Mouse (Mus musculus) embryonic facial prominence, embryonic 10.5 days (tissue): ENCODE measurements around the gene Tsnax. TPM values are rescaled to one million over a fixed set of nuclear protein-coding genes. Genes with fewer than 3 reads are reported as not detected.

Experiments used
- DNase-seq: peaks from one replicate; pipeline ENCODE4 v3.0.0-alpha.2; 2017; ENCODE audit warnings: low spot score
- H3K27ac ChIP-seq: fragments of 300-500 bp; sonication (generic); replicated peaks from 2 replicates; pipeline ENCODE4 v1.5.1; 2016; ENCODE audit warnings: mild to moderate bottlenecking
- H3K27me3 ChIP-seq: fragments of 300-500 bp; sonication (generic); replicated peaks from 2 replicates; pipeline ENCODE4 v1.6.1; 2016; ENCODE audit warnings: low read depth, mild to moderate bottlenecking; ENCODE audit not compliant: poor library complexity, severe bottlenecking
- H3K36me3 ChIP-seq: fragments of 300-500 bp; sonication (generic); replicated peaks from 2 replicates; pipeline ENCODE4 v1.6.1; 2016; ENCODE audit warnings: mild to moderate bottlenecking, moderate library complexity
- H3K4me1 ChIP-seq: fragments of 300-500 bp; sonication (generic); 2 replicates; pipeline ENCODE4 v1.6.1; 2016
- H3K4me3 ChIP-seq: fragments of 300-500 bp; sonication (generic); 2 replicates; pipeline ENCODE4 v1.5.1; 2016; ENCODE audit warnings: mild to moderate bottlenecking, moderate library complexity
- H3K9me3 ChIP-seq: fragments of 300-500 bp; sonication (generic); 2 replicates; pipeline ENCODE4 v1.6.1; 2016; ENCODE audit warnings: mild to moderate bottlenecking
- WGBS: fragments of 180-500 bp; shearing (Covaris S2); methylation state at CpG from one replicate; pipeline ENCODE4 v1.1.7; 2016; 5-methylcytosine and 5-hydroxymethylcytosine counted together
- polyA plus RNA-seq: library from polyadenylated mRNA; unstranded; fragments of >200 nt; fragmentation: Nextera tagmentation; extraction: Ambion mirVana; gene quantifications from 2 replicates; pipeline ENCODE4 v1.2.1, GENCODE M21; 2016

The Tsnax gene
- polyA plus RNA-seq, 1 experiment from 2014 or later = 128 TPM

DNA sequence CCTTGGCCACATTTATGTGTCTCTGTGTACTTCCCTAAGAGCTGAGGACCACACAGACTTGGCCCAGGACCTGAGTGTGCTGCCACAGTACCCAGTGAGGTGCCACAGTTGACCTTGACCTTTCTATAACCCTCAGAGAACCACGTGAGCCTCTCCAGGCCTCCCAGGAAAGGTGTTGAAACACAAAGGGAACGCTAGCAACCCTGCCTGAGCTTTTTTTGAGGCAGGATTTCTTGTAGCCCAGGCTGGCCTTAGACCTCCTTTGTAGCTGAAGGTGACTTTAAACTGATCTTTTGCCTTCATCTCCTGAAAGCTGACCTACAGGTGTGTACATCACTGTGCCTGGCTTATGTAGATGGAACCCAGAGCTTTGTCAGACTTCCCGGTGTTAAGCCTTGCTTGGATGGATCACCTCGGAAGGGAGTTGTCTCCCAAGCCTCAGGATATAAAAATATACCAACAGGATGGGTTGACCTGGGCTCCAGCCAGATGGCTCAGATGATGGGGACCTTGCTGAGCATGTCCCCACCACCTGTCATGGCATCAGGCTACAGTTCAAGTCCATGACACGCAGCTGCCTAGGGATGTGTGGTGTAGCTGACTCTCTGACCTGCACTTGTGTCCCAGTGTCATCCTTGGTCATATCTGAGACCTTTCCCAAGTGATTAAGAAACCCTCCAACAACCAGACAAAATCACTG is 36.4 kb downstream of the Tsnax start:
- no peak for DNase-seq
- no peak overlapping the region for H3K27ac ChIP-seq
- H3K9me3 ChIP-seq = 0 out of 2 replicates have a peak, but pooled peaks cover 6% of the 10 kb centered on the region
- H3K4me3 ChIP-seq = no peak overlapping the region
- 68% methylated on average over 5 of the region's 5 CpGs for WGBS
- no peaks in the 10 kb centered on the region for H3K36me3 ChIP-seq
- peaks cover 28% of the 10 kb centered on the region for H3K27me3 ChIP-seq
- peaks cover 18% of the 10 kb centered on the region for H3K4me1 ChIP-seq

DNA sequence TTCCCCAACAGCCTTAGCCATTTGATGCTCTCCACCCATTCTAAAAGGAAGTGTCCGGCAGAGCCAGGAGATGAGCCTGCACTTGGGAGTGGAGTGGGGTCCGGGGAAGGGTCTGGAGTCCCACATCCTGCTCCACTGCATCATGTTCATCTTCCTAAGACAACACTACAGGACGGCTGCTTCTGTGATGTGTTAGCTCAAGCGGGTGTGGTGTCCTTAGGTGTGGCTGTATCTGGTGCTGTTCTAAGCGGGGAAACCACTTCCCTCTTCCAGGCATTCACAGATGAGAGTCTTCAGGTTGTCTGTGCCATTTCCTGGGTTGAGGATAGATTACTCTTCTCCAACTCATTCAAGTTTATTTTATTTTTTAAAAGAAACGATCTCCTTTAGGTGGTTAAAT is 37.0 kb downstream of the Tsnax start:
- WGBS = 82% methylated on average over 6 of the region's 6 CpGs

GRCm38 (mm10) chr8:125052026-125052425 is 39.2 kb downstream of the Tsnax start:
- H3K4me1 ChIP-seq = peaks cover 17% of the 10 kb centered on the region
- peaks cover 46% of the 10 kb centered on the region for H3K27me3 ChIP-seq
- no peaks in the 10 kb centered on the region for H3K36me3 ChIP-seq
- DNase-seq = peak; percentile 84
- H3K9me3 ChIP-seq = 0 out of 2 replicates have a peak, but pooled peaks cover 6% of the 10 kb centered on the region
- no peak overlapping the region for H3K4me3 ChIP-seq
- WGBS = 42% methylated on average over 2 of the region's 2 CpGs
- no peak overlapping the region for H3K27ac ChIP-seq

More for the DNA sequence above, 37.0 kb downstream of the Tsnax start:
- 0 out of 2 replicates have a peak, but pooled peaks cover 6% of the 10 kb centered on the region for H3K9me3 ChIP-seq
- no peaks in the 10 kb centered on the region for H3K36me3 ChIP-seq
- no peak overlapping the region for H3K27ac ChIP-seq
- H3K4me3 ChIP-seq = no peak overlapping the region
- DNase-seq = no peak
- H3K4me1 ChIP-seq = peaks cover 18% of the 10 kb centered on the region
- H3K27me3 ChIP-seq = peaks cover 35% of the 10 kb centered on the region

DNA sequence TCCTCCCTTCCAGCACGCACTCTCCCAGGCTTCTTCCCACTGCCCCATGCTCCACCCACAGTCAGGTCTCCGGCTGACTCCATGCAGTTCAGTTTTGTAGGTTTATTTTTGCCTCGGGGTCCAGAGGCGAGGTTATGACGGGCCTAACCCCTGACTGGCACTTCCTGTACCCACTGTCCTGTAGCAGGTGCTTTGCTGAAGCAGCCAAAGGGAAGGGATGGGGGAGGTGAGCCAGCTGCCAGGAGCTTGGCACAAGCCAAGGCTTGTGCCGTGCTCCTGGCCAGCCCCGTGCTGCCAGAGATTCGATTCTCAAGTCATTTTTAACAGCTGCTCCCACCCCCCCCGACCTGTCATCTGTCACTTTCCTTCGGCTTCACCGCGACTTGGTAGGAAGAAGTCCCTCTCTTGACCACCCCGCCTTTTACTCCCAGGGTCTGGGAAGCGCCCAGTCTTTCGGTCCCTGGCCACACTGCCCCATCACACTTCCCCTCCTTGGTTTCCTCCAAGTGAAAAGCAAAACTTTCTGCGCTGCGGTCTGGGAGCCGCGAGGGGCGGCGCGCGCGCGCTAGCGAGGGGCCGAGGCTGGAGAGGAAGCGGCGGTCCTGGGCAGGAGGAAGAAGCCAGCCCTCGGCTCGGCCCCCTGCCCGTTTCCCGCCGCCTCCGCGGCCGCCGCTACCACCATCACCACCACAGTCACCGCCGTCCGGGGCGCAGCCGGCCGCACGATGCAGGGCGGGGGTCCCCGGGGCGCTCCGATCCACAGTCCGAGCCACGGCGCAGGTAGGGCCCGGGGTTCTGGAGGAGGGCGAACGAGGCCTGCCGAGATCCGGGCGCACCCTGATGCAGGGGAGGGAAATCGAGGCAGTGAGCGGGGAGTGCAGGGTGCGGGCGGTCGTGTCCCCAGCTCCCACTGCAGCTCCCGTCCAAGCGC is 41.0 kb downstream of the Tsnax start, which contains the start of gene Disc1:
Disc1 (plus strand) TSS at position 691 of the 931 bp plus-strand sequence.
- peak; percentile 71 for DNase-seq
- Histone ChIP-seq H3K4me3 (peak within 1 kb of the TSS; percentile 80), H3K36me3 (no peaks in the 10 kb centered on the region), H3K9me3 (0 out of 2 replicates have a peak, but pooled peaks cover 6% of the 10 kb centered on the region), H3K27me3 (peaks cover 46% of the 10 kb centered on the region), H3K27ac (peak within 1 kb of the TSS; percentile 80), H3K4me1 (peaks cover 17% of the 10 kb centered on the region)
- WGBS = 1% methylated on average over 65 of the region's 65 CpGs

DNA sequence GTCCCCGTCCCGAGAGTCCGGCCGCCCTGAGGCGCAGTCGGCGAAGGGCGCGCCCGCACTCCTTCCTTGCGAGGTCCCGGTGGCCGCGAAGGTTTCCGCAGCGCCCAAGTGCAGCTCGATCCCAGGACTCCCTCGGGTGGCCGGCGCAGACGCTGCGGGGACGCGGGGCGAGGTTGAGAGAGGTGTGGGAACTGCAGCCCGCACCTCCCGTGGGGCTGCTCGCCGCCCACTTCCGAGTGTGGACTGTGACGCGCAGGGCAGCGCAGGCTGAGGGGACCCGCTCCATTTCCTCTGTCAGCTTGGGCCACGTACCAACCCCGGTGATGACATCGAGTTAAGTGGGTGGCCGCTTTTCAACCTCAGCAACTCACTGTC is 41.6 kb downstream of the Tsnax start:
- WGBS = under 1% methylated on average over 38 of the region's 38 CpGs
- H3K4me1 ChIP-seq = peaks cover 15% of the 10 kb centered on the region
- peak overlapping the region; percentile 80 for H3K4me3 ChIP-seq
- peaks cover 46% of the 10 kb centered on the region for H3K27me3 ChIP-seq
- 0 out of 2 replicates have a peak, but pooled peaks cover 6% of the 10 kb centered on the region for H3K9me3 ChIP-seq
- no peaks in the 10 kb centered on the region for H3K36me3 ChIP-seq
- peak; percentile 57 for DNase-seq
- H3K27ac ChIP-seq = peak overlapping the region; percentile 80

DNA sequence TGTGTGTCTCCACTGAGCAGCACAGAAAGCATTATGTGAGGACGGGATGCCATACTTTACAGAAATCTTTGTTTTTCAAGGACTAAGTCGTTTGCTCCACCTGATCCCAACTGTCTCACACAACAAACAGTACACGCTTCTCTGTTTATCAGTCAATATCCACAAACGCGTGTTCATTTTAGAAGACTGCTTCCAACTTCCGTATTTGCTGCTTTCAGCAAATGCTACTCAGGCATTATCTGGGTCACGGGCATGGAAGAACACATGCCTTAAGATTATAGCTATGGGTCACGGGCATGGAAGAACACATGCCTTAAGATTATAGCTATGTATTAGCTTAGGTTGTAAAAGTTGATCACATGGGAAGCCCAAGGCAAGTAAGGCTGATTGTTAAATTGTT is 48.1 kb downstream of the Tsnax start:
- Histone ChIP-seq H3K4me3 (no peak overlapping the region), H3K36me3 (no peaks in the 10 kb centered on the region), H3K9me3 (no peaks in the 10 kb centered on the region), H3K27ac (no peak overlapping the region), H3K4me1 (no peaks in the 10 kb centered on the region), H3K27me3 (peaks cover under 1% of the 10 kb centered on the region)
- DNase-seq = no peak
- 83% methylated on average over 8 of the region's 8 CpGs for WGBS

GRCm38 (mm10) chr8:125065596-125065995 is 52.8 kb downstream of the Tsnax start:
- WGBS = 85% methylated on average over 6 of the region's 6 CpGs
- peaks cover 27% of the 10 kb centered on the region for H3K4me1 ChIP-seq
- no peak overlapping the region for H3K27ac ChIP-seq
- no peaks in the 10 kb centered on the region for H3K36me3 ChIP-seq
- no peaks in the 10 kb centered on the region for H3K9me3 ChIP-seq
- H3K27me3 ChIP-seq = no peaks in the 10 kb centered on the region
- no peak for DNase-seq
- H3K4me3 ChIP-seq = no peak overlapping the region

- no peaks in the 10 kb centered on the region for H3K36me3 ChIP-seq
- peak overlapping the region; percentile 71 for H3K27ac ChIP-seq
- WGBS = 29% methylated on average over 12 of the region's 12 CpGs
- H3K4me3 ChIP-seq = peak overlapping the region; percentile 8; the same call in 1 of the 2 replicates
- H3K4me1 ChIP-seq = peaks cover 27% of the 10 kb centered on the region
- no peaks in the 10 kb centered on the region for H3K27me3 ChIP-seq
- H3K9me3 ChIP-seq = no peaks in the 10 kb centered on the region
- DNase-seq = peak; percentile 74
Measured at GRCm38 (mm10) chr8:125066913-125067595, 54.3 kb downstream of the Tsnax start.

DNA sequence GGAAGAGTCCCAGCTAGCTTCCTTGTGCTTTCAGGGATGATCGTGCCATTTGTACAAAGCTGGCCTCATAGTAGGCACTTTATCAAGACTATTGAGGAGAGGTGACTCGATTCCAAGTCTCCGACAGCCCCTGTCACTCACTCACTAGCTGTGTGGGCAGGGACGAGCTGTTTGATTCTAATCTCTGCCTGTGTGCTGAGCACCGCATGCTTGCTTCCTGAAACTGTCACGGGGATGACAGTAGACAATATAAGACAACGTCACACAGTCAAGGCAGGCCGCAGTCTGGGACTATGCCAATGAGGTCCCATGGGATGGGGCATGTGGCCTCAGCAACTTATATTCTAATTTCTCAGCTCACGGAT is 54.8 kb downstream of the Tsnax start:
- 71% methylated on average over 9 of the region's 9 CpGs for WGBS
- Histone ChIP-seq H3K9me3 (no peaks in the 10 kb centered on the region), H3K4me3 (no peak overlapping the region), H3K27ac (peak overlapping the region; percentile 71), H3K36me3 (no peaks in the 10 kb centered on the region), H3K4me1 (peaks cover 27% of the 10 kb centered on the region), H3K27me3 (no peaks in the 10 kb centered on the region)
- no peak for DNase-seq

DNA sequence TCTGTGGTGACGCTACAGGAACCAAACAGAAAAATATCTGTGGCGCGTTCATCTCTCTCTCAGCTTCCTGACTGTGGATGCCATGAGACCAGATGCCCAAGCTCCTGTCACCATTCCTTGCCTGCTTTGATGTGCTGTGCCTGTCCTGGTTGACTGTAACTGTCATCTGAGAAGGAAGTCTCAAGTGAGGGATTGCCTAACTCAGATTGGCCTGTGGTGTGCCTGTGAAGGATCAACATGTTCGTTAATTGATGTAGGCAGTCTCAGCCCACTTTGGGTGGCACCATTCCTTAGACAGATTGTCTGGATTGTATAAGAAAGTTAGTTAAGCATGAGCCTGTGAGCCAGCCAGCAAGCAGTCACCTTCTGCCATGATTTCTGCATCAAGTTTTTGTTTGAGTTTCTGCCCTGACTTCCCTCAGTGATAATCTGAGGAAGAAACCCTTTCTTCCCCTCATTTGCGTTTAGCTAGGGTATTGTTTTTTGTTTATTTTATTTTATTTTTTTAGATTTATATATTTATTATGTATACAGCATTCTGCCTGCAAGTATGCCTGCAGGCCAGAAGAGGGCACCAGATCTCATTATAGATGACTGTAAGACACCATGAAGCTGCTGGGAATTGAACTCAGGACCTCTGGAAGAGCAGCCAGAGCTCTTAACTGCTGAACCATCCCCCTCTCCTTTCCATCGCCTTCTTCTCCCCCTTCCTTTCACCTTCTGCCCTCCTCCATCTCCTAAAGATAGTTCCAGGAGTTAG is 55.5 kb downstream of the Tsnax start:
- H3K9me3 ChIP-seq = no peaks in the 10 kb centered on the region
- H3K36me3 ChIP-seq = no peaks in the 10 kb centered on the region
- no peak overlapping the region for H3K27ac ChIP-seq
- H3K4me3 ChIP-seq = no peak overlapping the region
- H3K27me3 ChIP-seq = no peaks in the 10 kb centered on the region
- no peak for DNase-seq
- WGBS = 85% methylated on average over 6 of the region's 6 CpGs
- H3K4me1 ChIP-seq = peaks cover 30% of the 10 kb centered on the region

DNA sequence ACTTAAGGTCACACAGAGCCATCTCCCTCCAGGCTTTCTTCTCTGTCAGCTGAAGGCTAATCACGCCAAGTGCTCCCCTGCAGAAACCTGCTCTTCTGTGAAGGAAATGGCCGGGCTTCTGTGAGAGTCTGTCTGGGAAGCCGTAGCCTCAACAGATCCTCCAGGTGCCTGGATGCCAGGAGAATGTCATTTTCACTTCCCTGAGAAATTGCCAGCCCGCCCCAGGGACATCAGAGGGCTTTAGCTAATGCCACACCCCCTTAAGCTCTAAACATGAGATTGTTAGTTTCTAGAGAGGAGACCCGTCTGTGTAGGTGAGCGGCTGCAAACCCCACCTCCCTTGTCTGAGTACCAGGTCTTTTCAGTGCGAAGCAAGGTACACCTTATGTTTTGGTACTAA is 56.5 kb downstream of the Tsnax start:
- no peaks in the 10 kb centered on the region for H3K36me3 ChIP-seq
- H3K27me3 ChIP-seq = no peaks in the 10 kb centered on the region
- H3K27ac ChIP-seq = no peak overlapping the region
- no peaks in the 10 kb centered on the region for H3K9me3 ChIP-seq
- H3K4me3 ChIP-seq = no peak overlapping the region
- peaks cover 32% of the 10 kb centered on the region for H3K4me1 ChIP-seq
- DNase-seq = no peak
- WGBS = 72% methylated on average over 7 of the region's 7 CpGs

DNA sequence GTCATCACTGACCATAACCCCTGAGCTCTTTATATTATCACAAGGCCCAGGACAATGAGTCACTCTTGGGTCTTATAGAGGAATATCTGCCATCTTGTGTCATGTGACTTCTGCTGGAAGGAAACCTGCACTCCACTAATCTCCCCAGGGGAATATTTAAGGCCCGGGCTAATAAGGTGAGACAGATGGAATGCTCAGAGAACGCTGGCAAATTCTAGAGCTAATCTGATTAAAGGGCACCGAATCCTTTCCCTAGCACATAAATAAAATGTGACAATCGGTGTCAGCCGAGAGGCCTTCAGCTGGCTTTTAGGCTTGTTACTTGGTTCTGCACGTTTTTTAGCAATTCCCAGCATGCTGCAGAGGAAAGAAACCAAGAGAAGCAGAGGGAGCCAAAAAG is 56.9 kb downstream of the Tsnax start:
- no peak for DNase-seq
- H3K27ac ChIP-seq = no peak overlapping the region
- no peaks in the 10 kb centered on the region for H3K27me3 ChIP-seq
- no peaks in the 10 kb centered on the region for H3K9me3 ChIP-seq
- peaks cover 32% of the 10 kb centered on the region for H3K4me1 ChIP-seq
- no peaks in the 10 kb centered on the region for H3K36me3 ChIP-seq
- H3K4me3 ChIP-seq = no peak overlapping the region
- 56% methylated on average over 6 of the region's 6 CpGs for WGBS
